Mouse (Mus musculus) embryonic facial prominence, embryonic 11.5 days (tissue): ENCODE data around the gene Nfatc2. TPM values are rescaled to one million over a fixed set of nuclear protein-coding genes. Genes with fewer than 3 reads are reported as not detected.

Experiments used
- ATAC-seq: fragments of 200-750 bp; cut with Nextera tagmentation; replicated peaks from 2 replicates; pipeline ENCODE4 v1.8.0; 2017; ENCODE audit warnings: low read depth; ENCODE audit not compliant: insufficient number of reproducible peaks, low FRiP score, low TSS enrichment
- DNase-seq: peaks from one replicate; pipeline ENCODE4 v3.0.0-alpha.2; 2015; ENCODE audit warnings: low spot score
- H3K27ac ChIP-seq: fragments of 300-500 bp; sonication (generic); replicated peaks from 2 replicates; pipeline ENCODE4 v1.5.1; 2014; ENCODE audit warnings: mild to moderate bottlenecking, low read depth, low read length, control low read depth
- H3K27me3 ChIP-seq: fragments of 300-500 bp; sonication (generic); 2 replicates; pipeline ENCODE4 v1.6.1; 2014; ENCODE audit warnings: mild to moderate bottlenecking, low read length, moderate library complexity, mixed read lengths; ENCODE audit not compliant: control insufficient read depth, insufficient read depth
- H3K36me3 ChIP-seq: fragments of 300-500 bp; sonication (generic); replicated peaks from 2 replicates; pipeline ENCODE4 v1.6.1; 2014; ENCODE audit warnings: low read depth, mild to moderate bottlenecking, low read length, moderate library complexity, mixed read lengths; ENCODE audit not compliant: control insufficient read depth, insufficient read depth
- H3K4me1 ChIP-seq: fragments of 300-500 bp; sonication (generic); 2 replicates; pipeline ENCODE4 v1.6.1; 2014; ENCODE audit warnings: low read length, mixed read lengths; ENCODE audit not compliant: control insufficient read depth, insufficient read depth
- H3K4me2 ChIP-seq: fragments of 300-500 bp; sonication (generic); 2 replicates; pipeline ENCODE4 v1.6.1; 2014; ENCODE audit warnings: low read depth, mild to moderate bottlenecking, control low read depth, low read length, moderate library complexity
- H3K4me3 ChIP-seq: fragments of 300-500 bp; sonication (generic); 2 replicates; pipeline ENCODE4 v1.5.1; 2014; ENCODE audit warnings: low read depth, low read length, control low read depth
- H3K9ac ChIP-seq: fragments of 300-500 bp; sonication (generic); replicated peaks from 2 replicates; pipeline ENCODE4 v1.6.1; 2014; ENCODE audit warnings: mild to moderate bottlenecking, control low read depth, low read length
- H3K9me3 ChIP-seq: fragments of 300-500 bp; sonication (generic); replicated peaks from 2 replicates; pipeline ENCODE4 v1.6.1; 2016; ENCODE audit warnings: mild to moderate bottlenecking, low read length, inconsistent platforms, mixed read lengths; ENCODE audit not compliant: control insufficient read depth
- WGBS: fragments of 180-500 bp; shearing (Covaris S2); extraction: QIAGEN DNeasy Blood & Tissue Kit; methylation state at CpG from one replicate; pipeline ENCODE4 v1.1.7; 2014; 5-methylcytosine and 5-hydroxymethylcytosine counted together
- polyA plus RNA-seq: library from polyadenylated mRNA; unstranded; fragments of >200 nt; fragmentation: Nextera tagmentation; extraction: Ambion mirVana; gene quantifications from 2 replicates; pipeline ENCODE4 v1.2.1, GENCODE M21; 2014

The Nfatc2 gene
- polyA plus RNA-seq, 1 experiment from 2014 or later = 0.87 TPM

DNA sequence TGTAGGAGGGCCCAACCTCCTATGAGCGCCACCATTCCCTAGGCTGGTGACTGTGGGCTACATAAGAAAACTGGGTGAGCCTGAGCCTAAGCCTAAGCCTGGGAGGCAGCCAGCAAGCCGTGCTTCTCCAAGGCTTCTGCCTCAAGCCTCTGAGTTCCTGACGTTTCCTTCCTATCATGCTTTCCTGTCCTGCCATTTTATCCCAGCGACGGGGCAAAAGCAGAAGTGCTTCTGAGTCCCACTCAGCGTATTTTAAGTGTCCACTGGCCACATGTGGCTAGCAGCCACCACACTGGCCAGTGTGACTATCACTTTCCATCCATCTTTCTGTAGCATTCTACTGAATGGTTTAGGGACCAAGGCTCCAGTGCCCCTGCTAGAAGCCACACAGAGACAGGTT, 62.4 kb downstream of the Nfatc2 start:
- no peak overlapping the region for H3K4me2 ChIP-seq
- no peak overlapping the region for H3K4me3 ChIP-seq
- H3K27me3 ChIP-seq = no peaks in the 10 kb centered on the region
- WGBS = 91% methylated on average over 6 of the region's 6 CpGs
- H3K9ac ChIP-seq = no peak overlapping the region
- peaks cover 5% of the 10 kb centered on the region for H3K4me1 ChIP-seq
- ATAC-seq (no peak), DNase-seq (no peak)
- no peak overlapping the region for H3K27ac ChIP-seq
- no peaks in the 10 kb centered on the region for H3K36me3 ChIP-seq
- no peaks in the 10 kb centered on the region for H3K9me3 ChIP-seq

DNA sequence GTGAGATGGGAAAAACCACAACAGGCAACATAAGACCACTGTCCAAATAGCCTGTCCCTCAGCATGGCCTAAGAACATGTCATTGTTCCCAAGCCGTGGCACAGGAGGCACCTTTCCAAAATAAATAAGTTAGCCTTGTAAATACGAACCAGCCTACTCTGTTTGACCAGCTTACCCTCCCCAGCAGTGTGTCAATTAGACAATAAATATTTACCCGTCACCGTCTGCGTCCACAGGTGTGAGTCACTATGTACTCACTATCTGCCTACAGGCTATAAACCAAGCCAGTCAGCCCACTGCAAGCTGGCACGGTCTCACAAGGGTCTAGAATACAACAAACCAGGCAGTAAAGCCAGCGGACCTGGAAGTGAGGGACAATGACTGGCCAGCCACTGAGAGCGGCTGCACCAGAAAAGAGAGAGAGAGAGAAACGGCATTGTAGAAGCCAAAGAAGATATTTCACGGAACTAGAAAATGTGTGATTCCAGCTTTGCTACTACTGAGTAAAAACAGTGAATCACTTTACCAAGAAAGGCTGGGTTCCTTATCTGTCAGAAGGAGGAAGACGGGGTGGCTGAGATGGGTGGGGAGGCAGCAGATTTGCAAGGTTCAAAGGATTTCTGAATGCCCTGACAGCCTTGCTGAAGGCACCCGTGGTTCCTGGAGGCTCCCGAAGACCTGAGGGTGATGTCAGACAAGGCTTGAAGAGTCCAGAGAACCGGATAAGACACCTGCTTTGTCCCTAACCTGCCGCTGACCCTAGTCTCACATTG, 69.2 kb downstream of the Nfatc2 start:
- no peaks in the 10 kb centered on the region for H3K36me3 ChIP-seq
- H3K27ac ChIP-seq = no peak overlapping the region
- DNase-seq = no peak

GRCm38 (mm10) chr2:168528551-168528950, 72.9 kb downstream of the Nfatc2 start:
- no peak overlapping the region for H3K4me2 ChIP-seq
- no peaks in the 10 kb centered on the region for H3K36me3 ChIP-seq
- DNase-seq = no peak
- no peak overlapping the region for H3K27ac ChIP-seq
- H3K4me3 ChIP-seq = no peak overlapping the region
- H3K27me3 ChIP-seq = peaks cover 9% of the 10 kb centered on the region; the same call in 1 of the 2 replicates
- no peak overlapping the region for H3K9ac ChIP-seq
- ATAC-seq = no peak
- no peaks in the 10 kb centered on the region for H3K9me3 ChIP-seq
- peaks cover 2% of the 10 kb centered on the region for H3K4me1 ChIP-seq
- WGBS = 68% methylated on average over 8 of the region's 8 CpGs

More for the DNA sequence above, 69.2 kb downstream of the Nfatc2 start:
- ATAC-seq = no peak
- H3K9ac ChIP-seq = no peak overlapping the region
- 79% methylated on average over 15 of the region's 15 CpGs for WGBS
- H3K4me2 ChIP-seq = no peak overlapping the region
- no peak overlapping the region for H3K4me3 ChIP-seq
- no peaks in the 10 kb centered on the region for H3K9me3 ChIP-seq
- no peaks in the 10 kb centered on the region for H3K27me3 ChIP-seq
- no peaks in the 10 kb centered on the region for H3K4me1 ChIP-seq

DNA sequence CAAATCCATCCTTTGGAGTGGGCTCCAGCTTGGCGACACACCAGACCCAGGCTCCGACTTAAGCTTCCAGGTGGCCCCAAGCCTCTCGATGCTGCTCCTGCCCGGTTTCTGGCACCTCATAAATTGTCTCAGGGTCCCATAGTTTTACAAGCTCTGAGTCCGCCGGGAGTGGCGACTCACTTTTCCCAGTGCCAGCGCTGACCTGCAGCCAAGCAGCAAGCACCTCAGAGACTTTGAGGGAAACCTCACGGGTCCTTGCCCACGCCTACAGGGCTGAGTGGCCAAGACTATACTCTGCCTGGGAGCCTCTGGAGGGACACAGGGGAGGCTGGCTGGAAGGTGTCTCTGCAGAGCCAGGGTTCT, 74.0 kb downstream of the Nfatc2 start:
- 90% methylated on average over 10 of the region's 10 CpGs for WGBS
- ATAC-seq = no peak
- peaks cover 2% of the 10 kb centered on the region for H3K4me1 ChIP-seq
- H3K27ac ChIP-seq = no peak overlapping the region
- H3K4me2 ChIP-seq = no peak overlapping the region
- H3K9me3 ChIP-seq = no peaks in the 10 kb centered on the region
- H3K27me3 ChIP-seq = peaks cover 9% of the 10 kb centered on the region; the same call in 1 of the 2 replicates
- H3K36me3 ChIP-seq = no peaks in the 10 kb centered on the region
- no peak overlapping the region for H3K9ac ChIP-seq
- DNase-seq = no peak
- H3K4me3 ChIP-seq = no peak overlapping the region

- no peak overlapping the region for H3K4me3 ChIP-seq
- WGBS = 84% methylated on average over 18 of the region's 18 CpGs
These were observed 74.7 kb downstream of the Nfatc2 start for GRCm38 (mm10) chr2:168526547-168527429.

GRCm38 (mm10) chr2:168525391-168526154, 75.9 kb downstream of the Nfatc2 start:
- H3K27me3 ChIP-seq = peaks cover 9% of the 10 kb centered on the region; the same call in 1 of the 2 replicates
- no peak overlapping the region for H3K27ac ChIP-seq
- peak overlapping the region; percentile 7; the same call in 1 of the 2 replicates for H3K4me3 ChIP-seq
- H3K4me2 ChIP-seq = peak overlapping the region; percentile 22
- no peaks in the 10 kb centered on the region for H3K9me3 ChIP-seq
- DNase-seq (peak; percentile 15), ATAC-seq (0 out of 2 replicates have a peak, but pooled peaks have one; percentile 6)
- no peak overlapping the region for H3K9ac ChIP-seq
- peaks cover 2% of the 10 kb centered on the region for H3K4me1 ChIP-seq
- 11% methylated on average over 17 of the region's 17 CpGs for WGBS
- H3K36me3 ChIP-seq = no peaks in the 10 kb centered on the region

More at GRCm38 (mm10) chr2:168526547-168527429, 74.7 kb downstream of the Nfatc2 start:
- ATAC-seq (no peak), DNase-seq (no peak)
- no peaks in the 10 kb centered on the region for H3K9me3 ChIP-seq
- H3K36me3 ChIP-seq = no peaks in the 10 kb centered on the region
- no peak overlapping the region for H3K9ac ChIP-seq
- H3K4me1 ChIP-seq = peaks cover 2% of the 10 kb centered on the region
- H3K27me3 ChIP-seq = peaks cover 9% of the 10 kb centered on the region; the same call in 1 of the 2 replicates
- no peak overlapping the region for H3K4me2 ChIP-seq
- H3K27ac ChIP-seq = no peak overlapping the region

- Histone ChIP-seq H3K4me1 (peaks cover 2% of the 10 kb centered on the region), H3K27ac (no peak overlapping the region), H3K9ac (no peak overlapping the region), H3K27me3 (peaks cover 9% of the 10 kb centered on the region; the same call in 1 of the 2 replicates), H3K4me3 (peak overlapping the region; percentile 7; the same call in 1 of the 2 replicates), H3K4me2 (peak overlapping the region; percentile 22), H3K9me3 (no peaks in the 10 kb centered on the region), H3K36me3 (no peaks in the 10 kb centered on the region)
- DNase-seq = peak; percentile 78
- 2% methylated on average over 13 of the region's 13 CpGs for WGBS
- ATAC-seq = peak; percentile 77
These were observed 76.5 kb downstream of the Nfatc2 start for GRCm38 (mm10) chr2:168524905-168525381.
